Mouse (Mus musculus) Patski (cell line): ENCODE results near the gene Myo10. TPM values are rescaled to one million over a fixed set of nuclear protein-coding genes. Genes with fewer than 3 reads are reported as not detected.
A peak's percentile ranks its signal among the peaks of the same experiment; 100 is the strongest.

Source experiments
- ATAC-seq: fragments of 100-300 bp; one replicate; pipeline ENCODE4 v1.8.0; 2021
- CTCF ChIA-PET: fragments of 350-600 bp; sonication (Branson Sonifier 250); formaldehyde crosslinking; loops from one replicate; lab custom pipeline; 2022; ENCODE audit warnings: inconsistent platforms; lab: Charles Lee
- POLR2A ChIA-PET: fragments of 350-600 bp; sonication (Branson Sonifier 250); formaldehyde crosslinking; loops from one replicate; lab custom pipeline; 2022; ENCODE audit warnings: antibody characterized with exemption, inconsistent platforms; lab: Charles Lee
- DNase-seq: peaks from one replicate; pipeline ENCODE4 v3.0.0-alpha.2; 2011; ENCODE audit warnings: low read depth, low spot score
- H3K27me3 ChIP-seq: fragments of 371-371 bp; one replicate; pipeline ENCODE4 v1.5.1; 2021
- CTCF ChIP-seq: fragments of 100-300 bp; IDR thresholded peaks from one replicate; pipeline ENCODE4 v1.5.1; 2021
- in situ Hi-C: fragments of 300-500 bp; cut with MboI; formaldehyde crosslinking; loops from 3 replicates; pipeline ENCODE4 v1.11.1; 2018; ENCODE audit warnings: low pct_unique_long_range_greater_than_20kb, mixed read lengths
- polyA plus RNA-seq: library from polyadenylated mRNA; unstranded; gene quantifications from one replicate; pipeline ENCODE4 v1.2.3, GENCODE M21; 2021

Myo10 gene
- polyA plus RNA-seq, 1 experiment from 2014 or later: 30.3 TPM

DNA sequence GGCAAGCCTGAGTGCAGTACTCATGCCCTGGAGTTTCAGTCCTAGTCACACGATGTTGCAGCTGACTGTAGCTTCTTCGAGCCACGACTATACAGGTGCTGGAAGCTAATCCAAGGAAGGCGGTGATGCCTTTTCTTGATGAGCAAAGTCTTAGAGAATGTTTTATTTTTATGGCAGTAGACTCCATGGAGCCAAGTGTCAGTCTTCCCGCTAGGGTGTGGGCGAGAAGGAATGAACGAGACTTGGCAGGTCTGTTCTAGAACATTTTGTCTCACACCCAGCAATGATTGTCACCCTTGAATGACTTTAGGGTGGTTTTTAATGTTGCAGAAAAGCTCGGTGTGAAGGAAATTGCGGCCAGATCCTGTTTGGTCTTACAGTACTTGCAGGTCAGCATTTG lies 62.9 kb downstream of the Myo10 start:
- POLR2A ChIA-PET: no interaction called here
- no peak for ATAC-seq
- CTCF ChIA-PET: interaction anchor here (1.4 kb wide), 1 partner anchor 10 kb away, joined by 3 read pairs; no protein-coding TSS in a partner anchor
- peak; percentile 17 for DNase-seq
- no peaks in the 10 kb centered on the region for H3K27me3 ChIP-seq
- TF ChIP-seq CTCF: no peak
- in situ Hi-C loops: loop anchor here (5.0 kb wide), 1 partner anchor 43 kb away; no protein-coding TSS in a partner anchor

GRCm38 (mm10) chr15:25688424-25689283 lies 66.3 kb downstream of the Myo10 start:
- in situ Hi-C loops: loop anchor here (5.0 kb wide), 1 partner anchor 46 kb away; no protein-coding TSS in a partner anchor
- ChIA-PET POLR2A (no interaction called here), CTCF (interaction anchor here (1.1 kb wide), 1 partner anchor 17 kb away, joined by 3 read pairs; no protein-coding TSS in a partner anchor)
- ATAC-seq (peak; percentile 75), DNase-seq (peak; percentile 66)
- TF ChIP-seq CTCF: no peak
- no peaks in the 10 kb centered on the region for H3K27me3 ChIP-seq

- CTCF ChIA-PET: no interaction called here
- DNase-seq: no peak
- TF ChIP-seq CTCF: no peak
- in situ Hi-C loops: loop anchor here (5.0 kb wide), 1 partner anchor 47 kb away; no protein-coding TSS in a partner anchor
- no peak for ATAC-seq
- POLR2A ChIA-PET: no interaction called here
- no peaks in the 10 kb centered on the region for H3K27me3 ChIP-seq
Observed at GRCm38 (mm10) chr15:25689477-25689876, 67.2 kb downstream of the Myo10 start.

DNA sequence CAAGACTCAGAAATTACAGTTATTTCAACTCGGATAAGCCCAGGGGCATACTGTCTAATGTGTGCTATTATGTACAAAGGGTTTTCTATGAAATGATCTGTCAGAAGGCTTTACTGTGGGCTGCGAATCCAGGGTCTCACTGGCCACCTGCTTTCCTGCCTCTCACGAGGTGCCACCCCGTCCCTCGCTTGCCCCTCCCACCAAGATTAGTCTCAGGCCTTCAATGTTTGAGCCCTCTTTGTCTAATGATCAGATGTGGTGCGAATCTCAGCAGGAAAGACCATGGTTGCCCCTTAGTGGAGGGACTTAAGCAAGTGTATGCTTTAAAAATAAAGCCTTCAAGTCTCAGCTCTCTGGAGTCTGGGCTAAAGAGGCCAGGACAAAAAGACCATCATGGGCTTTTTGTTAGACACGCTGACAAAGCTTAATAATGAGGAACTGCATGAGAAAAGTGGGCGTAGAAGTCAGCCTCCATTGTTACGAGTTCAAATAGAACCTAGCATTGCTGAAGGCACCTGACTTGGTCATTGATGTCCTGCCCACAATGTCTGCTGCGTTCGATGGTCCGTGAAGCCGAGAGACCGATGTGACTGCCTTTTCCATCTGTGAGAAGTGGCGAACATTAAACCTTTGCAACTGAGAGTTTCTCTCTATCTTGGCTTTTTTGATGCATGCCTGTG lies 67.9 kb downstream of the Myo10 start:
- in situ Hi-C loops: no loop called here
- CTCF ChIA-PET: no interaction called here
- H3K27me3 ChIP-seq: no peaks in the 10 kb centered on the region
- peak; percentile 2 for ATAC-seq
- POLR2A ChIA-PET: no interaction called here
- DNase-seq: no peak
- no peak for TF ChIP-seq CTCF

DNA sequence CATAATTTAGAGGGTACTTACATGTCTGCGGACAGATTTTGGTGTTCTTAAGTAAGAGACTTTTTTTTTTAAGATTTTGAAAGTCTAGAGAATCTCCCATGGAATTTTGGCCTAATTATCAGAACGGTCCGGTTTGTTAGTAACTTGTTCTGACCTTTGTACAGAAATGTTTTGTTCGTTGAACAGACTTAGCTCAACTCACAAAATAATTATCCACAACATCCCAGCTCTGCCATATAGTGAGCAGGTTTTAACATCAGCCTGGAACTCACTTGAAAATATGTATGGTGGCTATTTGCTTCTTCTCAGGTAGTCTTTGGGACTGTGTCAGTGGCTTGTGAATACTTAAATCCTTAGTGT lies 68.4 kb downstream of the Myo10 start:
- no peaks in the 10 kb centered on the region for H3K27me3 ChIP-seq
- TF ChIP-seq CTCF: no peak
- DNase-seq: no peak
- ChIA-PET POLR2A (no interaction called here), CTCF (no interaction called here)
- ATAC-seq: no peak
- in situ Hi-C loops: no loop called here

- no peak for TF ChIP-seq CTCF
- H3K27me3 ChIP-seq: no peaks in the 10 kb centered on the region
- ATAC-seq (no peak), DNase-seq (no peak)
- CTCF ChIA-PET: interaction anchor here (1.7 kb wide), 1 partner anchor 13 kb away, joined by 5 read pairs; no protein-coding TSS in a partner anchor
- POLR2A ChIA-PET: no interaction called here
- in situ Hi-C loops: no loop called here
Observed at GRCm38 (mm10) chr15:25692254-25692950, 70.1 kb downstream of the Myo10 start.

DNA sequence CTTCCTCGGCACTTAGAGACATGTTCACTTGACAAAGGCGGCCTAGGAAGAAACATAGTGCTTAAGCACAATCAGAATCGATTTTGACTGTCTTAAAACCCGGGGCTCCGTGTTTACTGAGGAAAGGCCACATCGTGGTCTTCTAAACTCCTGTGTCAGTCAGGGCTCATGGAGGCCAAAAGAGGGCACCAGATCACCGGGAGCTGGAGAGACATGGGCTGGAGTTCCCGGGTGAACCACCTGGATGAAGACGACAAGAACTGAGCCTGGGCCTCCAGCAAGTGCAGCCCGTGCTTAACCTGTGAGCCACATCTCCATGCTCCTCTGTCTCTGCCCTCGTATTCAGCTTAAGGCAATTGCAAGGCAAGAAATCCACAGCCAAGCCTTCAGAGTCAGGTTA lies 71.4 kb downstream of the Myo10 start:
- in situ Hi-C loops: no loop called here
- TF ChIP-seq CTCF: no peak
- ChIA-PET CTCF (interaction anchor here (1.7 kb wide), 1 partner anchor 14 kb away, joined by 5 read pairs; no protein-coding TSS in a partner anchor), POLR2A (no interaction called here)
- DNase-seq (no peak), ATAC-seq (no peak)
- H3K27me3 ChIP-seq: no peaks in the 10 kb centered on the region

- no peaks in the 10 kb centered on the region for H3K27me3 ChIP-seq
- in situ Hi-C loops: no loop called here
- no peak for TF ChIP-seq CTCF
- CTCF ChIA-PET: interaction anchor here (0.9 kb wide), 1 partner anchor 10 kb away, joined by 3 read pairs; no protein-coding TSS in a partner anchor
- POLR2A ChIA-PET: no interaction called here
- no peak for ATAC-seq
- no peak for DNase-seq
Observed at GRCm38 (mm10) chr15:25694749-25695148, 72.4 kb downstream of the Myo10 start.

- no peak for TF ChIP-seq CTCF
- no peaks in the 10 kb centered on the region for H3K27me3 ChIP-seq
- in situ Hi-C loops: no loop called here
- ATAC-seq: no peak
- CTCF ChIA-PET: interaction anchor here (0.9 kb wide), 1 partner anchor 9 kb away, joined by 3 read pairs; no protein-coding TSS in a partner anchor
- DNase-seq: no peak
- POLR2A ChIA-PET: no interaction called here
Observed at GRCm38 (mm10) chr15:25695253-25695652, 72.9 kb downstream of the Myo10 start.

- ATAC-seq (no peak), DNase-seq (no peak)
- POLR2A ChIA-PET: no interaction called here
- no peak for TF ChIP-seq CTCF
- in situ Hi-C loops: no loop called here
- CTCF ChIA-PET: interaction anchor here (0.7 kb wide), 1 partner anchor 270 kb away, joined by 4 read pairs; no protein-coding TSS in a partner anchor
- no peaks in the 10 kb centered on the region for H3K27me3 ChIP-seq
Observed at GRCm38 (mm10) chr15:25695883-25696282, 73.6 kb downstream of the Myo10 start.
